ENCODE assay signal across 13 mouse cellular contexts in genomic region chr4:7245653-7246052, GRCm38 (mm10).
"Had no signal": no experiment of that assay in that cellular context is flagged by ENCODE, and none has a peak within 500 bp of the region (broad histone marks: within the 10 kb centered on the region; RNA-seq: fewer than 3 reads in every experiment).

No protein-coding gene starts in this region.

- ATAC-seq: liver, embryonic 12.5 days; midbrain, embryonic 15.5 days had no signal

- H3K4me1 ChIP-seq: limb, embryonic 15.5 days; liver, embryonic 12.5 days; midbrain, embryonic 15.5 days; neural tube, embryonic 12.5 days had no signal

- H3K4me2 ChIP-seq: limb, embryonic 15.5 days; liver, embryonic 12.5 days; lung, embryonic 14.5 days; midbrain, embryonic 15.5 days; neural tube, embryonic 12.5 days had no signal

- H3K36me3 ChIP-seq: limb, embryonic 15.5 days; liver, embryonic 12.5 days; midbrain, embryonic 15.5 days; neural tube, embryonic 12.5 days had no signal

- H3K27ac ChIP-seq: limb, embryonic 15.5 days; liver, embryonic 12.5 days; midbrain, embryonic 15.5 days; neural tube, embryonic 12.5 days had no signal

- DNase-seq: kidney, adult 18-20 months; kidney, postnatal 10 days; kidney, postnatal 4 days; lung, embryonic 14.5 days; lung, postnatal 10 days; lung, postnatal 4 days; right cerebral cortex, postnatal 14 days; thymus, adult 18-20 months; thymus, postnatal 14 days had no signal

- H3K4me3 ChIP-seq: limb, embryonic 15.5 days; liver, embryonic 12.5 days; midbrain, embryonic 15.5 days; neural tube, embryonic 12.5 days had no signal

- H3K9ac ChIP-seq: limb, embryonic 15.5 days; liver, embryonic 12.5 days; lung, embryonic 14.5 days; midbrain, embryonic 15.5 days; neural tube, embryonic 12.5 days had no signal

- H3K9me3 ChIP-seq: limb, embryonic 15.5 days; liver, embryonic 12.5 days; midbrain, embryonic 15.5 days; neural tube, embryonic 12.5 days had no signal

- H3K27me3 ChIP-seq: limb, embryonic 15.5 days; liver, embryonic 12.5 days; midbrain, embryonic 15.5 days; neural tube, embryonic 12.5 days had no signal
